Mouse (Mus musculus) brain, adult 2 months (tissue): ENCODE measurements around the gene 1700022I11Rik.

ENCODE experiments used
- DNase-seq: peaks from one replicate; pipeline ENCODE4 v3.0.0; 2011; ENCODE audit warnings: low read depth, low spot score

1700022I11Rik gene

DNA sequence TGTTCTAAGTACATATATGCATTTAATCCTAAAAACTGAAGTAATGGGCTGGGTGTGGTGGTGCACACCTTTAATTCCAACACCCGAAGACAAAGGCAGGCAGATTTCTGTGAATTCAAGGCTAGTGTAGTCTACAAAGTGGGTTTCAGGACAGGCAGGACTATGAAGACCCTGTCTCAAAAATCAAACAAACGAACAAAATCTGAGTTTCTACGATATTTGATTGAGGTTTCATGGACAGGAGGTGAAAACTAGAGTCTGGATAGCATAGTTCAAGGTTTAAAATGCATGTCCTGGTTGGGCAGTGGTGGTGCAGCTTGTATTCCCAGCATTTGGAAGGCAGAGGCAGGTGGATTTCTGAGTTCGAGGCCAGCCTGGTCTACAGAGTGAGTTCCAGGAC lies at the start of gene 1700022I11Rik:
Gene 1700022I11Rik (plus strand): TSS at position 301 of the 400 bp plus-strand sequence.
- no peak for DNase-seq

DNA sequence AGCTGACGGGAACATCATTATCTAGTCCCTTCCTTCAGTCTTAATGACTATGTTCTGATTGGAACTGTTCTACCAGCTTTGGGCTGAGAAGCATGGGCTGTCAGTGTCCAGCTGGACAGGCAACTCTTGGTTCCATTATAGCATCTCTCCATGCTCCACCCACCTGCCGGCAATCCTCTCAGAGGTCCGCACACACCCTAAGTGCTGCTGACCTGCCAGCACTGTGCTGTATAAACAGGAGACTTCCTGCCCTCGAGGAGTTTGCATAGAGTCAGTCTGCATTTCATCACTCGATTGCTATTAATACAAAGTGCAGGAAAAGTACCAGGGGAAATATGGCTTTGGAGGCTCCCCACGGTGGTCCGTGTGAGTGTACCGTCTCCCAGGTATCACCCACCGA lies 48.7 kb upstream of the 1700022I11Rik start:
- no peak for DNase-seq

DNA sequence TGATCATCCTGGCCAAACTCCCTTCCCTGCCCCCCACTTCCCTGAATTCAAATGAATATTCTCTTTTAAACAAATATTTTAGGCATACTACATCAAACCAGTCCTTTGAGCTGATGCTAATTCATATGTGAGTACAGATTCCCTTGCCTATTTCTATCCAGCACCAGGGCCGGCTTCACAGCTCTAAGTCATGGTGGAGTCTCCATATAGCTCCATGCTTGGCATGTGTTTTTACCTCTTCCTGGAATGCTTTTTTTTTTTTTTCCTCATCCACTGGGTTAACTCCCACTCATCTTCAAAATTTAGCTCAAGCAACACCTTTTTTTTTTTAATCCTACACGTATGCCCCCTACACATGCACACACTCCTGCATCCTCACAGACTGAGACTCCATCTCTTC lies 47.9 kb upstream of the 1700022I11Rik start:
- DNase-seq: peak; percentile 84

DNA sequence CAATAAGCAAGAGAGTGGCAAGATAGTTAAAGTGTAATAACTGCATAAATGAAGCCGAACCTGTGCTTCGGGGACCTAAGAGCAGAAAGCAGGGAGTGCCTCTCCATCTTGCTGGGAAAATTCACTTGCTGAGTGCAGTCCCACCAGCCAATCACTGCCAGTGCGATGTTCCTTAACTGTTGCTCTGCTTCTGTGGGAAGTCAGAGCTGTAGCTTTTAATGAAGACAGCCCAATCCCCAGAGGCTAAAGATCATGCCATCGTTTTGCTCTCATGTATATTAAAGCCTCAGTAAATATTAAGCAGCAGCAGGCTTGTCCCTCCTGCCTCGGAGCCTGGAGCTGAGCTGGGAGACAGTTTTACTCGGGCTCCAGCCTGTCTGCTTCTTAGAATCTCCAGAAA lies 47.3 kb upstream of the 1700022I11Rik start:
- DNase-seq: peak; percentile 70

DNA sequence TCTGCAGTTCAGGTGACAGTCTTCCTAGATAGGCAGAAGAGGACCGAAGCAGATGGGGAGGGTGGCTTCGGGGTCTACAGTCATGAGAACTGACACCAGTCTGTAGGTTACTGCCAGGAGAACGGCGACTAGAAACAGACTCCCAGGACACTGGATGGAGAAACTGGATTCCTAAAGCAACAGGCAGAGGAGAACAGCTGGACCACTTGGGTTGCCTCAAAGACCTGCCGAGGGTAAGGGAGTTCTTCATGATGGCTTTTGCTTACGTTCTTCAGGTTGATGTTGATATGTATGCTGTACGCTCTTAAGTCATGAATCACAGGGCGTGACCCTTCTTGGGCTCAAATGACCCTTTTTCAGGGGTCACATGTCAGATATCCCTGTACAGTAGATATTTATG lies 46.9 kb upstream of the 1700022I11Rik start:
- no peak for DNase-seq

DNA sequence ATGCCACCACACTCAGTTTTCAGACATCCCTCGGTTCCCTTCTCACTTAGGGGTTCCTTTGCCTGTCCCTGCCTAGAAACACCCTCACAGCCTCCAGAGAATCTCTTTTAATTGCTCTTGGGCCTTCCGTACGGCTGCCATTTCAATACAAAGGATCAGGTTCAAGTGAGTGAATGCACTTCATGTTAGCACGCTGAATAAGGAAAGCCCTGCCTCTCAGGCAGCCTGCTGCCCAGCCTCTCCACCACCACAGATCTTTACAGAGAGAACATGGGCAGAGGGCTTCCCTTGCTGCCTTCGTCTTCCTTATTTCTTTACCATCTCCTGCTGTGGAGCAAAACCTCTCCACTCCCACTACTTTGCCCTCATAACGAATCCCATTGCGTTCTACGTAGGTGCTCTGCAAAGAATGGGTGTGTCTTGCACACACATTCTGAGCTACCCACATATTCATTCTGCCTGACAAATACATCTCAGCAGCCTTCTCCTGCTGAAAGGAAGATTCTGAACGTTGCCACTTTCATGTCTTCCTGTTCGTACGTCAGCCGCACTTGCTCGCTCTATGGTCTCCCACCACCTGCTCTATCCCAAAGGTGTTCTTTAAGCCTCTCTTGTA lies 45.2 kb upstream of the 1700022I11Rik start:
- DNase-seq: peak; percentile 79

DNA sequence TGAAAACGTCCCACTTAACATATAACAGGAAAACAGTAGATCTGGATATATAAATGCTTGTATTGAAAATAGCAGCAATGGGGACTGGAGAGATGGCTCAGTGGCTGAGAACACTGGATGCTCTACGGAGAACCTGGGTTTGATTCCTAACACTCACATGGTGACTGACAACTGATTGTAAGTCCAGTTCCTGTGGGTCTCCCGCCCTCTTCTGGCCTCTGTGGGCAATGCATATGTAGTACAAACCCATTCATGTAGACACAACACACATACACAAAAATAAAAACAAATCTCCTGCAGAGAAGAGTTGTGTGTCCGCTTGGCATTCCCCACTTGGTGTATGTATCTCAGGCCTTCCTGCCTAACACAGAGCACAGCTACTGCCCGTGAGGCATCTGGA lies 41.2 kb upstream of the 1700022I11Rik start:
- no peak for DNase-seq

DNA sequence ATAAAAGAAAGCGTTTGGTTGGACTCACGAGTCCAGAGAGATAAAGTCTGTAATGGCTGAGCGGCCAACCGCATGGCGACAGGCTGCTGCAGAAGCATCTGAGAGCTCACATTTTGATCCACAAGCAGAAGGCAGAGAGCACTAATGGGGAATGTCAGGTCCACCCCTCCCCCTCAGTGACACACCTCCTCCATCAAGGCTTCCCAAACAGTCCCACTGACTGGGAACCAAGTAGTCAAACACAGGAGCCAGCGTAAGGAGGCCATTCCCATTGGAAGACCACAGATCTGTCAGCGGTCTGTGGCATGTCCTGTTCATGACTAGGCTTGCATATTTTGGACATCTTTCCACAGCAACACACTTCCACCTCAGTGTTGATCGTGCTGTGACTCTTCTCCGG lies 40.5 kb upstream of the 1700022I11Rik start:
- DNase-seq: no peak

DNA sequence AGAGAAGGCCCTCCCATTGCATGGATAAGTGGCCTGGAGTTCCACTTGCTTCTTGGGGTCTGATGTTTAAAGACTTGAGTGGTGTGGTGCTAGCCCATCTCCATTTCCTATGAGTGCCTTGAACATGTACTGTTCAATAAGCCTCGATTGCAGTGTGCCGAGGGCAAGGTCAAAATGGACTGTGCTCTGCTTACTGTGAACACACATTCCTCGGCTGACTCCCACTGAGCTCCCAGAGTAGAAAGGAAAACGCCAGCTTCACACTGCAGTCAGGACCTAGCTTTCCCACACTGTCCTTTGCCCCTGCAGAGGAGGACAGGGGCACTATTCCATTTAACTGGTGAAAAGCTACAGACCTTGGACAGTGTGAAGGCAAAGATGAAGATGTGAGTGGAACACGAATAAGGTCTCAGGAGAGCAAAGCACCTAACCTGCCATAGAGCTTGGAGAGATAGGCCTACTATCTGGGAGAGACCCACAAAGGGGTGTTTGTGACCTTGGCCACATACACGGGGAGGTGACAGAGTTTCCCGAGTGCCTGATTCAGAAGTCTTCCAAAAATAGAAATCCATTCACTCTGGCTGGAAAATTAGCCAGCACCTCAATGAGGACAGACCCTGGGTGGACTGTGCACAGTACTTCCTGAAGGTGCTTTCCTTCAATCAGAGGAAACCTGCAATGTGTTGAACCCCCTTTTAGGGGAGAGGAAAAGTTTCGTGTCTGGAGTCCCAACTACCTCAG lies 37.0 kb upstream of the 1700022I11Rik start:
- DNase-seq: no peak

DNA sequence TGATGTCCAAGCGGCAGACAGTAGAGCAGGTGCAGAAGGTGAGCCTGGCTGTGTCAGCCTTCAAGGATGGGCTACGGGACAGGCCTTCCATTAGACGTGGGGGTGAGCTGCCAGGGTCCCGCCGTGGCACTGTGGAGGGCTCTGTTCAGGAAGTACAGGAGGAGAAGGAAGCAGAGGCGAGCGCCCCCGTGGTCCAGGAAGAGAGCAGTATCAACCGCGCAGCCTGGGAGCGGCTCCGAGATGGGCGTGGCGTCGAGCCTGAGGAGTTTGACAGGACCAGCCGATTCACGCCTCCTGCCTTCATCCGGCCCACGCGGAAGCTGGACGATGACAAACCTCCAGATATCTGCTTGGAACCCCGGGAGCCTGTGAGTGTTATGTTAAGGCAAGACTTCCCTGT lies 35.8 kb upstream of the 1700022I11Rik start:
- DNase-seq: peak; percentile 73

DNA sequence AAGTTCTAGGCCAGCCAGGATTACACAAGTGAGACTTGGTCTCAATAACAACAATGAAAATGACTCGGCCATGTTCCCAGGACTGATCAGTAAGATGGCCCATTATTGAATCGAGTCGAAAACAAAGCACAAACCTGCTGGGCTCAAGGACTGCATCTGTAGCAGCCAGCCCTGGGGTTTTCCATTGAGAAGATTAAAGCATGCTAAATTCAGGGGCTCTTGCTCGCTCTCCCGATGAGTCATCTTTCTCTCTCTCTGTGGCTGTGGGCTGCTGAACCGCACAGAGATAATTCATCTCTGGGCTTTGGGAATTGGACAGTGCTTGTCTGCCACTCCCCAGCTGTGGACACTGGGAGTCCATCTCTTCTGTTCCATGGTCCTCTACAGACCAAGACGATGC lies 28.0 kb upstream of the 1700022I11Rik start:
- peak; percentile 83 for DNase-seq

DNA sequence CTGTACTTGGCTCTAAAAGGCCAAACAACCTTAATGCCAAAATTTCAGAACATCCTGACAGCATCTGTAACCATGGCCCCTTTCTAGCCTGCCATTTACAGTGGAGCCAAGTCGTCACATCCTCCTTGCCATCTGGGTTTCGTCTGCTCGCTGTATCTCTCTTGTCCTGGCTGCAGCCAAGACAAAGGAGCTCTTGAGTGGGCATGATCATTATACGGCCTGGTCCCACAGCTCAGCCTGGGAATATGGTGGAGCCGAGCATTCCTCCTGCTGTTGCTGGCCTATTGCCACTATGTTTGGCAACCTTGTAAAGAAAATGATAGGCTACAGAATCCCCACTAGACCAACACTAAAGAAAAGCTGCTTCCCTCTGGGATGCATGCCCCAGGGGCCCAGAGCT lies 26.1 kb upstream of the 1700022I11Rik start:
- DNase-seq: no peak

DNA sequence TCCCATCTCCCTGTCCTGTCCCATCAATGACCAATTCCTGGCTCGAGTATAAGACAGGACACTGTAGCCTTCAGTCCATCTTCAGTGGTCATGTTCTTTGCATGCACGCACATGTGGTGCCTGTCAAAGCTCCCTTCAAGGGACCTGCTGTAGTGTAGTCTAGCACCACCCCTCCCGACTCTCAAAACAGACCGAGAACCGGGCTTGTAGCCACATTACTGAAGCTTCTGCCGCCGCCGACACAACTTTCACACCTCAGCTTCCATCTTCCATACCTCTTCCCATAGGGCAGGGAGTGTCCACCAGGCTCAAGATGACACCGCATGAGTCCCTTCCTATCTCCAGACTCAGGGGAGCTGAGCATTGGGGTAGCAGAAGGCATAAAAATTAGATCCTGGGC lies 25.2 kb upstream of the 1700022I11Rik start:
- peak; percentile 60 for DNase-seq

DNA sequence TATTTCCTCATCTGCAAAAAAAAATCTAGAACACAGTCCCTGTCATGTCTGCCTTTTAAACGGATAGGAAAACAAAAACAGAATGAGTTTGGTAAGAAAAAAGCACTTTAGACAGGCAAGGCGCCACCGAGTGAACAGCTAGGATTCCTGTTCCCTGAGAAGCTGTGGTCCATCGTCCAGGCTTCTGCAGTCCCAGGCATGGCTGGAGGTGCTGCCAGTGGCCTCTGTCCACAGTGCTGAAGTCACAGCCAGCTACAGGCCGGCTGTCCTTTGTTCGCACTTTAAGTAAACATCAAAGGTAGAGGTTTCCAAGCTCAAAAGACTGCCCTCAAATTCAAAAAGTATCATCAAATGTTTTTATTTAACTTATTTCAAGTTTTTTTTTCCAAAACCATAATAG lies 24.4 kb upstream of the 1700022I11Rik start:
- DNase-seq: no peak

DNA sequence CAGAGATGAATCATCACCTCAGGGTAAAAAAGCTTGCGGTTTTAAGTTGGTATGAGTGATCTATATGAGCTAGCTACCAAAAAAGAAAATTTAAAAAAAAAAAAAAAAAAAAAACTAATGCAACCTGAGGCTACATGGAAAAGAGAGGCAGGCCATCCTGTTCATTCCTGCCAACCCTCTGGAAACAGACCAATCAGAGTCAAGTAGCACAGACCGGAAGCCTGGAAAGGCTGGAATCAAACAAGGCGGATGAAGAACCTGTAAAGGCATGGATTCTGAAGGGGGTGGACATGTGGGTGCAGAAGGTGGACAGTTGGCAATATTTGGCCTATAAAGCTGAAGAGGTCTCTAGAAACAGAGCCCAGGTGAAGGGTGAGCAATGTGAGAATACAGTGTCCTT lies 24.0 kb upstream of the 1700022I11Rik start:
- peak; percentile 74 for DNase-seq

DNA sequence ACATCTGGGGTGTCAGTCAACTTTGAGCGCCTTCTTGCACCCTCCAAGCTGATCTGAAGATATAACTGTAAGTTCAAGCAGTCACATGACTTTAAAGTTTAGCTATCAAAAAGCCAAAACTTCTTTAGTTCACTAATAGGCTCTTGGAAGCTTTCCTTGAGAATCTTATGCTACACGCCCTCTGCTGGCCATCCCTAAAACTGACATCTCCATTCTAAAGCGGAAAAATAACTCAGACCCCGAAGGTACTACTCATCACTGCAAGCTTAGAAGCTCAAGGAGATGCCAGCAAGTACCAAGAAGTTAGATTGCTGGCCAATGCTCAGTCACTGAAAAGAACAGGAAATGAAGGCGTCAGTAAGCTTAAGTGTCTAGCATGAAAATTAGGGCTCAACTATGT lies 23.5 kb upstream of the 1700022I11Rik start:
- peak; percentile 88 for DNase-seq

DNA sequence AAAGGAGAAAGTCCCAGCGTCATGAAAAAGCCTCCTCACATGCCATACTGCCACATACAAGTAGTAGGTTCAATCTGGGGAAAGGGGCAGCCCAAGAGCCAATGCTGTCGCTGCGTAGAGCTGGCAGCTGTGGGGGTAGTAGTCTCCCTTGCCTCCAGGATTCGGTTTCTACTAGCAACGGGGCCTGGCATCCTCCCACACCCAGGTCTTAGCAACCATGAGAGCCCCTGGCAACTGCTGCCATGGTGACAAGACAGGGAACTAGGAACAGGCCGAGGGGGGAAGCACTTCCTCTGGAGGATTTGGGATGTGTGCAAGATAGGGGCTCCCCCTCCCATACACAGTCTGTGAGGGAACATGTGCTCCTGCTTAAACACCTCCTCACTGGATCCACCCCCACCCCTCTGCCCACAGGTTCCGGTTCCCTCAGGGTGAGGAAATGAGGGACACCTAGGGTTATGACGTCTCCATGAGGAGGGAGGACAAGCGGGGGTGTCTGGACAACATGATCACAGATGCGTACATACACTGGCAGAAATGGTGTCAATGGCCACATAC lies 22.6 kb upstream of the 1700022I11Rik start:
- peak; percentile 98 for DNase-seq

DNA sequence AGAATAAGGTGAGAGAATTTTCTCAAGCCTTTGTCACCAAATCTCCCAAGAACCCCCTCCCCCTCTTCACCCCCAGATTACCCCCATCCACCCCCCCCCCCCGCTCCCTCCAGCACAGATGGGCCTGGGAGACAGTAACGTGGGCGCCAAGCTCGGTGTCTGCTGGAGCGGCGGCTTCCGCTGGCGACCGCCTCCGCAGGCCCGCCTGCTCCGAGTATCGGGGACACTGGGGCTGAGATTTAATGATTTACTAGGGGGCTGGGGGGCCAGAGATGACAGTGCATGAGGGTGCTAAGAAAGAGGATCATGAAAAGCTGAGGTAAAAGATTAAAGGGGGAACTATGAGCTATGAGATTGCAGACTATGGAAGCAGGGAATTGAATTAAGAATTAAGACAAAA lies 20.9 kb upstream of the 1700022I11Rik start:
- peak; percentile 81 for DNase-seq

DNA sequence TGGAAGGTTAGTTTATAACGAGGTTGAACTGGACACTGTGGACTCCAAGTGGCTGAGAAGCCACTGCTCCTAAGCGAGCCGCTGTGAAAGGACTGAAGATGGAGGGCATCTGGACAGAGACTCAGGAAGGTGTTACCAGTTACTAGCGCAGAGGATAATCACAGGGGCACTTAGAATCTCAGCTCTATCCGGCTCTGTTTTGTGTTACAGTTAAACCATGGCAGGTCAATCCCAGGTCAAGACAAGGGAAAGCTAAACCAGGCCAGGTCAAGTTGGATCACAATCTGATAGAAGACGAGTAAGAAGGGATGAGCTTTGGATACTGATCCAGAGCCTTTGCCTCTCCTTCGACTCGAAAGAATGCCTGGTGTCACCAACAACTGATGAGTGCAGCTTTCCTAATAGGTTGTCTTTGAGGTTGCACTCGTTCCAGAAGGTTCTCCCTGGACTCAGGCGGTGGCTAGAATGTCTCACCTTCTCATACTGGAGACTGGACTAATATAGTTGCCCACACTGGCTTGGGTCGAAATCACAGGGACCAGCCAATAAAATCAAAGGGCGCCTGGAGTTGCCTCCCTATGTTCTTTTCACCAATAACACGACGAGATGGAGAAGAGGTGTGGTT lies 20.2 kb upstream of the 1700022I11Rik start:
- no peak for DNase-seq

DNA sequence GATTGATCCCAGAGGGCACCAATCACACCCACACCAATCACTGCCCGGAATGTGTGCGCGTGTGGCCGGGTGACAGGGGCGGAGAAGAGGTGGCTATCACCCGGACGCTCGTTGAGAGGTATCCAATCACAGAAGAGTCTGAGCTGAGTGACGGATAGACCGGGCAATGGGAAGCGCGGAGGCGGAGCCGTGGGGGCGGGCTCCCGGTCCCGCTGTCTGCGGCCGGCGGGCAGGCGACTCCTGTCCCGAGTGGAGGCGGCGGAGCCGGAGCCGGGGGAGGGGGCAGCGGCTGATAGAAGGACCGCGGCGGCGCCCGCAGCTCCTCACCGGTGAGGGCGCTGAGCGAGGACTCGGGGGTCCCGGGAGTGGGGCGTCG lies 19.7 kb upstream of the 1700022I11Rik start, which contains the start of gene Dnajb5:
Gene Dnajb5 (plus strand): TSS at position 139 of the 376 bp plus-strand sequence.
- peak; percentile 100 for DNase-seq

DNA sequence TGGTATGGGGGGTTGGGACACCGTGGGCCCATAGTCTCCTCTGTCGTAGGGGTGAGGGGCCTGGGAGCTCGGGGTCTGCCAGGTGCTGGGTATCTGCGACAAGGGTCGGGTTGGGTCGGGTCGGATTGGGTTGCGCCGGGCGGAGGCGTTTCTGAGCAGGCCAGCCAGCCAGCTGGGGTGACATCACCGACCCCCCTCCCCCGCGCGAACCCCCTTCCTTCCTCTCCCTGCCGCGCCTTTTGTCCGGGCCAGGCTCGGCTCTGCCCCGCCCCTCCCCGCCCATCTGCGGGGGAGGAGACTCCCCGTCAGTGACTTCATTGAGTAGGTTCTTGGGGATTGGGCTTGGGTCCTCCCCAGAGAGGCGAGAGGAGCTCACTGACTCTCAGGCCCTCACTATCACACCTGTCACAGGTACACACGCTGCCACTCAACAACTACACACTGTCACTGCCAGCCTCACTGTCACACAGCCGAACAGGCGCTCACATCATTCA lies 19.3 kb upstream of the 1700022I11Rik start:
- peak; percentile 94 for DNase-seq
